Mouse (Mus musculus) cerebral cortex, adult 2 months (tissue): ENCODE results near the gene Npas2.

Experiments
- WGBS: fragments of 180-500 bp; shearing (Covaris S2); methylation state at CpG from one replicate; pipeline ENCODE4 v1.1.7; 2018; 5-methylcytosine and 5-hydroxymethylcytosine counted together

Gene Npas2

GRCm38 (mm10) chr1:39217584-39217983 lies 24.1 kb downstream of the Npas2 start:
- 78% methylated on average over 3 of the region's 3 CpGs for WGBS

GRCm38 (mm10) chr1:39228401-39228800 lies 34.9 kb downstream of the Npas2 start:
- 85% methylated on average over 5 of the region's 5 CpGs for WGBS

DNA sequence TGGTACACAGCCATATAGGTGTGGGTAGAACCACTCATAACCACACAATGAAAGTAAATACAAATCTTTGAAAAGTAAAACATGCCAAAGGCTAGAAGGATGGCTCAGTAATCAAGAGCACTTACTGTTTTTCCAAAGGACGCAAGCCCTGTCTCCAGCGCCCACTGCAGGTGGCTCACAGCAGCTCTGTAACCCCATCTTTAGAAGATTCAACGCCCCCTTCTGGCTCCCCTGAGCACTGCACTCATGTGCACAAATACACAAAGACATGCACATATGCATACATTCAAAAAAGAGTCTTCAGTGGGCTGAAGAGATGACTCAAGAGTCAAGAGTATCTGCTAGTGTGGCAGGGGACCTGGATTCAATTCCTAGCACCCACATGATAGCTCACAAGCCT lies 36.5 kb downstream of the Npas2 start:
- WGBS: 77% methylated on average over 3 of the region's 3 CpGs

DNA sequence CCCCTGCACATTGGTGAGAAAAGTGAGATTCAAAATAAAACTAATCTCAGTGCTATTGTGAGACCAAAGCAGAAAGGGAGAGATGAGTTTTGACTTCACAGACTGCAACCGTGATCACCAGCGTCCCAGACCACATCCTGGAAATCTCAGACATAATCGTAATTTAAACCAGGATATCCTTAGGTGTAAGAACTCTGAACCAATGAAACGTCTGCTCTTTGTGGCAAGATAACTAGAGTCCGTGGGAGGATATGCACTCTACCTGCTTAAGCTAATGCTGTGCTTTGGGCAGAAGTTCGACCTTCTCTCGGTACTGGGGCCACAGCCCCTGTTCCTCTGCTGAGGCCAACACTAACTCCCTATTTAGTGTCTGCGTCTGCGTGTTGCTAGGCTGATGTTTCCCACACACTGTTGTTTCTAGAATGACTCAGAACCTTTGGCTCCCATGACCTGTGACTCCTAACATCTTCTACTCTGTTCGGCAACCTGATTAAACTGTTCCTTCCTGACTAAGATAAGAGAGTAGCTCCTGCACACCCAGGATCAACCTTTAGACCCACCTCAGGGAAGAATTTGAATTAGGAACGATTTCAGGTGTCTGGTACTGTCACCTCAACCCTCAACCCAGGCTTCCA lies 41.4 kb downstream of the Npas2 start:
- WGBS: 78% methylated on average over 11 of the region's 11 CpGs

GRCm38 (mm10) chr1:39237503-39238255 lies 44.1 kb downstream of the Npas2 start:
- 64% methylated on average over 9 of the region's 9 CpGs for WGBS

- WGBS: 93% methylated on average over 6 of the region's 6 CpGs
Measured at GRCm38 (mm10) chr1:39240860-39241584, 47.5 kb downstream of the Npas2 start.

- WGBS: 67% methylated on average over 1 of the region's 1 CpGs
Measured at GRCm38 (mm10) chr1:39244726-39245125, 51.2 kb downstream of the Npas2 start.

- WGBS: 30% methylated on average over 7 of the region's 7 CpGs
Measured at GRCm38 (mm10) chr1:39251679-39252078, 58.1 kb downstream of the Npas2 start.

GRCm38 (mm10) chr1:39253771-39254170 lies 60.2 kb downstream of the Npas2 start:
- 67% methylated on average over 4 of the region's 4 CpGs for WGBS

- WGBS: 94% methylated on average over 9 of the region's 9 CpGs
Measured at GRCm38 (mm10) chr1:39256051-39256450, 62.5 kb downstream of the Npas2 start.

GRCm38 (mm10) chr1:39256513-39257330 lies 63.2 kb downstream of the Npas2 start:
- WGBS: 74% methylated on average over 8 of the region's 8 CpGs

DNA sequence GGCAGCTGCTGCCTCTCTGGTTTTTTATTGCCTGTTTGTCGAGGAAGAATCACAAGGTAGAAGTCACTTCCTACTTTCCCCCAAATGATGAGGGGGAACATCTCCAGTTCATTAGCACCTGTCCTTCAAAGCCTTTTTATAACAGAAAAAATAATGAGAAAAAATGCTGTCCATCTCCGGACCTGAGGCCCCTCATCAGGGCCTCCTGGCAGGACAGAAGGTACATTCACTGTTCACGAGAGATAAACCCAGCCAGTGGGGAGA lies 63.7 kb downstream of the Npas2 start:
- 64% methylated on average over 3 of the region's 3 CpGs for WGBS

DNA sequence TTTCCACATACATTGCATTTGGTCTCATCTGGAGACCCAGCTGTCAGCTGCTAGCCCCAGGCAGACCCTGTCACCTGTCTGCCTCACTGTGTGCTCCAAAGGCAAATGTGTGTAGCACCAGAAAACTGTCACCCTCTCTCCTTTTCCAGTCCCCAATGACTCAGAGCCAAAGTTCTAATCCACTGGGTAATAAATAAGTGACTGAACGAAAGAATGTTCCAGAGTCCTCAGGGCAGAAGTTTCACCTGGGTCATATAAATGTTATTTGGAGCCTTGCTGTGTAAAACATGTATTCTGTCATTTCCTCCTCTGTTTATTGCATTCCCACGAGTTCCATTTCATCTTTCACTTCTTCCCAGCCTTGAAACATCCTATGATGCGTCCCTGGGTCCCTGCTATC lies 66.1 kb downstream of the Npas2 start:
- WGBS: 75% methylated on average over 3 of the region's 3 CpGs

GRCm38 (mm10) chr1:39260183-39260978 lies 66.8 kb downstream of the Npas2 start:
- 56% methylated on average over 8 of the region's 8 CpGs for WGBS

DNA sequence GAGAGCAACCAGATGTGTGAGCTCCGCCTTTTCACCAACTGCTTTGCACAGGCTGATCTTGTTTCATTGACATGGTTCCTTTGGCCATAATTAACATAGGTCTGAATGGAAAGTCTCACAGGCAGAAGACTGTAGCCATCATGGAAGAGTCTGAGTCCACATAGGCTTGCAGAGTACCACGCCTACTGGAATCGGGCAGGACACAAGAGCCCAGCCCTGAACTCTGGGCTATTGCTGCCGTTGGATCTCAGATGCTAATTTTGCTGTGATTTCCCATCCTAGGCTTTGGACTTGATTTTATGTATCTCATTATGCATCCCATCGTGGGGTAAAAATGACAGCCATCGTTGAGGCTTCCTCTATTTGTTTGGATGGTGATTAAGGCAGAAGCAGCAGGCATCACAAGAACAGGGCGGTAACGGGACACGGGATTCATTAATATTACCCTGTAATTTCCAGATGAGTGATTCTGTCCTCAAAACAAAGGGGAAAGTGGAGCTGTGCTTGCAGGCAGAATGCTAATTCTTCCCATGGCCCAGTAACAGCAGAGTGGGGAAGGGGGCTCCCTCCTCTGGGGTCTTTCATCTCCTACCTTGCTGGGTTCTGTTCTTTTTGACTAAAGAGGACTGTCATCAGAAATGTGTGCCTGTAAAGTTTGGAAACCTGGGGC lies 73.4 kb downstream of the Npas2 start:
- WGBS: 60% methylated on average over 9 of the region's 9 CpGs

GRCm38 (mm10) chr1:39272976-39273375 lies 79.4 kb downstream of the Npas2 start:
- WGBS: 64% methylated on average over 6 of the region's 6 CpGs

GRCm38 (mm10) chr1:39280391-39280790 lies 86.9 kb downstream of the Npas2 start:
- whole genome bisulfite sequencing: 64% methylated on average over 7 of the region's 7 CpGs

GRCm38 (mm10) chr1:39280989-39281875 lies 87.7 kb downstream of the Npas2 start:
- WGBS: 72% methylated on average over 15 of the region's 15 CpGs

- 75% methylated on average over 5 of the region's 5 CpGs for WGBS
Measured at GRCm38 (mm10) chr1:39281888-39282287, 88.4 kb downstream of the Npas2 start.

DNA sequence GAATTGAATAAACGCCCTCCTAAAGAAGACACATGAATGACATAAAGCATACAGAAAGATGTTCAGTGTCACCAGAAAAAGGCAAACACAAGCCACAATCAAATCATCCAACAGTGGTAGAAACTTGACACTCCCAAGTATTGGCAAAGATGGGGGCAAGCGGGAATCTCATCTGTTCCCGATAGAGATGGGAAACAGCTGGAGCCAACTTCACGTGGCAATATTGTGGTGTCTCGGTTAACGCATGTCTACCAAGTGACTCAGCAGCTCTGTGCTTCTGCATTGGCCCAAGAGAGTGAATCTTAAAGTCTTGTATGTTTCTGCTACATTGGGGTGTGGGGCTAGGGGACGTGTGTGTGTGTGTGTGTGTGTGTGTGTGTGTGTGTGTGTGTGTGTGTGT lies 89.8 kb downstream of the Npas2 start:
- 52% methylated on average over 7 of the region's 7 CpGs for WGBS
